Mouse (Mus musculus) heart, adult 2 months (tissue): ENCODE data around the gene Gpr27.

Source experiments
- CTCF ChIP-seq: fragments of 200-600 bp; IDR thresholded peaks from 2 replicates; pipeline ENCODE4 v1.8.1; 2022; ENCODE audit warnings: antibody characterized with exemption, mild to moderate bottlenecking, moderate library complexity
- EP300 ChIP-seq: fragments of 200-500 bp; IDR thresholded peaks from 2 replicates; pipeline ENCODE4 v1.6.1; 2011; ENCODE audit warnings: low read depth, low read length, control low read depth; ENCODE audit not compliant: insufficient read depth

GRCm38 (mm10) chr6:99692206-99692915, at the start of gene Gpr27:
- no peak for TF ChIP-seq EP300
- TF ChIP-seq CTCF = no peak
